Mouse (Mus musculus) bone marrow, adult 2 months (tissue): ENCODE results near the gene Pde3a.

Experiments used
- CTCF ChIP-seq: fragments of 200-500 bp; IDR thresholded peaks from 2 replicates; pipeline ENCODE4 v1.5.1; 2011; ENCODE audit warnings: low read length, control low read depth; ENCODE audit not compliant: control insufficient read depth, insufficient read depth
- POLR2A ChIP-seq: fragments of 200-500 bp; IDR thresholded peaks from 2 replicates; pipeline ENCODE4 v1.6.1; 2011; ENCODE audit warnings: low read depth, mild to moderate bottlenecking, control low read depth, low read length, borderline replicate concordance; ENCODE audit not compliant: control insufficient read depth

GRCm38 (mm10) chr6:141309872-141310271 lies 60.8 kb downstream of the Pde3a start:
- no peak for TF ChIP-seq POLR2A
- TF ChIP-seq CTCF = no peak
